Mouse (Mus musculus) brain, adult 2 months (tissue): ENCODE measurements around the gene Emc4.

Experiments
- DNase-seq: peaks from one replicate; pipeline ENCODE4 v3.0.0; 2011; ENCODE audit warnings: low read depth, low spot score

Emc4 gene

DNA sequence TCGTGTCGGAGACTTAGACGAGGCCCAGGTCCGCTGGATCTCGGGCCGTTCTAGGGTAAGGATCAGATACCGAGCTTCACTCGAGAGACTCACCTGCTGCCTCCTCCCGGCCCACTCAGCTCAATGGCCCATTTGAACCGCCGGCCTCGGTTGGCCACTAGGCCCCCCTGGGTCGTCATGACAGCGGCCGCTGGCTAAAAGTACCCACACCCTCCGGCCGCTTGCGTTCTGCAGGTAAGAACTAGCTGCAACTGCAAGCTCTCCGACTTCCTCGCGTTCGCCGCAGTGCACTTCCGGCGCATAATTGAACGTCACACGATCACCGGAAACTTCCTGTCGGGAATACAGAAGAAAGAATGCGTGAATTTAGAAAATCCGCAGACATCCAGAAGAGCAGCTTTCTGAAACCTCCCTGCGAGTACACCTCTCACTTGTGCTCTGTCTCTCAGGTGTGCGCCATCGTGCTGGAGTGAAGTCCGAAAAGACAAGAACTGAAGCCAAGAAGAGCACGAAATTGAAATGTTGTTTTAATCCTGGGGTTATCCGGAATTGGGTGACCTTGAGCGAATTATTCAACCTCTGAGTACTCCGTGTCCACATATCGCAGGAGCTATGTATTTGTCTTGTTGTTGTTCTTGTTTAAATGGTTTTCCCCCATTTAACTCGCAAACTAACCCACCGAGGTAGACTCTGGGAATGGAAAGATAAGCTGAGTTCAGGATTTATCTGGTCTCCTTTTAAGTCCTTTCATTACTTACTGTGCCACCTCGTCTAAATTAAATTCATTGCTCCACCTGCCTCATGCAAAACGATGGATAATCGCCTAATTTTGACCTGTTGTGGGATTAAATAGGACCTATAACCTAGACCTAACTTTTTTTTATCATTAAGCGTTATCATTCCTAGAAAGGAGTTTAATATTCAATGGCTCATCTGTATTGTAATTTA is at the start of gene Emc4:
Emc4 (minus strand) TSS at position 302 of the 948 bp plus-strand sequence.
- peak; percentile 98 for DNase-seq

GRCm38 (mm10) chr2:112407030-112407429 is 39.2 kb upstream of the Emc4 start:
- DNase-seq = no peak

GRCm38 (mm10) chr2:112396649-112397048 is 28.8 kb upstream of the Emc4 start:
- no peak for DNase-seq

DNA sequence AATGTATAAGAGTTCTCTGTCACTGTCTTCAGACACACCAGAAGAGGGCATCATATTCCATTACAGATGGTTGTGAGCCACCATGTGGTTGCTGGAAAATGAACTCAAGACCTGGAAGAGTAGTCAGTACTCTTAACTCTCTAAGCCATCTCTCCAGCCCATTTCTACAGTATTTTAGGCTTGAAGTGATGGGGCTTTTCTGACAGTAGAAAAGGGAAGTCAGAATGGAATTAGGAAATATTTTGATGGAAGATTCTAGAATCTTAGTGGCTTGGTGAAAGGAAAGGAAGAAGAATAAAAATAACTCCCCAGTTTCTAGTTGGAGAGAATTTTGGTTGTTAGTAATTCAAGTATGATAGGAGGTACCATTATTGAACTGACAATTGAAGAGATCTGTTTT is 26.1 kb upstream of the Emc4 start:
- DNase-seq = no peak

GRCm38 (mm10) chr2:112392689-112393088 is 24.9 kb upstream of the Emc4 start:
- no peak for DNase-seq

- no peak for DNase-seq
Observed at GRCm38 (mm10) chr2:112391346-112392000, 23.6 kb upstream of the Emc4 start.

GRCm38 (mm10) chr2:112390843-112391242 is 23.0 kb upstream of the Emc4 start:
- peak; percentile 51 for DNase-seq

DNA sequence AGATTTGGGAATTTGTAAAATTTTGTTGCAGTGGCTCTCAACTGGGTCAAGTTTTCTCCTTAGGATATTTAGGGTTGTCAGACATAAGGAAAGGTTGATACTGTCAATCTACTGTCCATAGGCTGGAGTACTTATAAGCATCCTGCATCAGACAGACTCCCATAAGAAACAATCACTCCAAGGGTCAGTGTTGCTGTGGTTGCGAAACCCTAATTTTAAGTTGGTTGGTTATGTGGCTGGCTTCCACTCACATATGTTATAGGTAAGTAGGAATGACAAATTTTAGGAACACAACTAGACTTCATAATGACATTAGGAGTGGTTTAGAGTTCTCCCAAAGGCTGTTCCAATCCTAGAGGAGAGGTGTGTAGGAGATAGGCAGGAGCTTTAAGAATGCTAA is 13.4 kb upstream of the Emc4 start:
- DNase-seq = no peak

DNA sequence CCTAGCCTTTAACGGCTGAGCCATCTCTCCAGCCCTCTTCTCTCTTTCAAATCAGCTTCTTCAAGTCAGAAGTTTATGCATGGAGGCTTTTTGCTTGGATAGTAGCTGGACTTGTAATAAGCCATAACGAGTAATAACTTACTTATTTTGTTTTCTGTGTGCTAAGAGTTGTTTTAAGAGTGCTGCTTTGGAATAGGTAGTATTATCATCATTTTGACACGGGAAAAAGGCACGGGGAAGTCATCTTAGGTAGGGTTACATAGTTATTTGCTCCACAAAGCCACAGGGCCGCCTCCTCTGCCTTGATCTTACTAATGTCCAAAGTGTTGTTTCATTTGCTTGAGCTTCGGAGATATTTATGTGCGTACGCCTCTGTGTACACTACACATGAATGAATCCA is 12.3 kb upstream of the Emc4 start:
- DNase-seq = no peak

DNA sequence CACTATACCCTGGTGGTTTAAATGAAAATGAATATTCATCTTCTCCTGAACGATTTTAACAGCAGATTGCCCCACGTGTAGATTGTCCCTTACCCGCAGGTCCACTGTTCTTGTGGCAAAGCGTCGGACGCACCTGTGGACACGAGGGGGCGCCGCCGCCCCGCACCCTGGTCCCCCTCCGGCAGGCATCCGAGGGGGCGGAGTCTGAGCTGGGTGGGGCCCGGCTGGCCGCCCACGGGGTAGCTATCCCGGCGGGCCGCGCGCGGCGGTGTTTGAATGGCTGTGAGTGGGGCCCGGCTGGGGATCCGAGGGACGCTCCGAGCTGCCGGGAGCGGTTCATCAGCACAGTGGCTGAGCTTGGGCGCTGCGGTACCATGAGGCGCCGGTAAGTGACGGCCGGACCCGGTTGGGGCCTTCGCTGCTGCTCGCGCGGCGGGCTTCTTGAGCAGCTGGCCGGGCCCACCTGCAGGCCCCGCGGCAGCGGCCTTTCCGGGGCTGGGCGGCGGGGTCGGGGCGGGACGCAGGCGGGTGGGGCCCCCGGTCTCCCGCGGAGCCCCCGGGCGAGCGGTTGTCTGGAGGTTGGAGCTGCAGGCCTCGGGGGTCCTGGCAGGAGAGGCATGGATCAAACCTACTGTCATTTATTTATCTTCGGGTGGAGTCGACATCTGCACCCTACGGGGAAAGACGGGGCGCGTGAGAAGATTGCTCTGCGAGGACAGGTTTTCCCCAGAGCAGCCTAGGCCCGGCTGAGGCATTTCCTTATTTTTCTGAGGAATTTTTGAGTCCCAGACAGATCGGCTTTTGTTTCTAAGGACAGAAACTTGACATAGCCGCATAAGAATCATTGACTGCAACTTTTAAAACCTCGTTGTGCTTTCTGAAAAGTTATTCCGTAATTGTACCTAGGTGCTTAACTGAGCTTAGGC is 11.4 kb upstream of the Emc4 start, which contains the start of gene Katnbl1:
Katnbl1 (plus strand) TSS at position 239 of the 926 bp plus-strand sequence.
- DNase-seq = peak; percentile 95

DNA sequence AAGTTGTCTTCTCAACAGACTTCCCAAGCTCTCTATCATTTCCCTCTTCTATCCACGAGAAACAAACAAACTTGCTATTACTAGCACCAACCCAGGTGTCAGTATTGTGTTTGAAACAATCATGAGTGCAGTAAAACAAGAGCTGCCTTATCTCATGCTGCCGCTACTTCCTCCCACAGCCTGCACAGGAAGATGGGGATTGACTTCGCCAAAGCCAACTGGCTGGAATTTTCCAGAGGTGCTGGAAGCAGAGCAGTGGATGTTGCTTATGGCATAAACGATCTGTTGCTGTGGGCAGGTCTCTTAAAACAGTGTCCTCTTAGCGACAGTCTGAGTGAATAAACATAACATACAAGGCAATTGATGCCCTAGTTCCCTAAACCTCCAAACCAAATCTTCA is 6.8 kb upstream of the Emc4 start:
- DNase-seq = no peak

DNA sequence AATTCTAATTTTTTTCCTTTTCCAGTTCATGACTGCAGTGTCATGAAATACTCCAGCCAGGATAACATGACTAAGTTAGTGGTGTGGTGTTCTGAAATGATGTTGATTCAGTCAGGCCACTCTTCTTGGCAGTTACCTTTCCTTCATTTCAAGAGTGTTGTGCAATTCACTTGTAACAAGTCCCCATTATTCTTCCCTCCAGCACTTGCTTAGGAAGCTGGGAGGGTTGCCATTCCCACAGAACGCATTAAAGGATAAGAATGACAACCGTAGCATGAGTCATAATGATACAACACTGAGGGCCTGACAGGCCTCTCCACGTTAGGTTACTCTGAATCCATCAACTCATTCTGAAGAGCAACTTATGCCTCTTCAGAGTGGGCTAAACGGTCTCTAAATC is 5.3 kb upstream of the Emc4 start:
- no peak for DNase-seq

DNA sequence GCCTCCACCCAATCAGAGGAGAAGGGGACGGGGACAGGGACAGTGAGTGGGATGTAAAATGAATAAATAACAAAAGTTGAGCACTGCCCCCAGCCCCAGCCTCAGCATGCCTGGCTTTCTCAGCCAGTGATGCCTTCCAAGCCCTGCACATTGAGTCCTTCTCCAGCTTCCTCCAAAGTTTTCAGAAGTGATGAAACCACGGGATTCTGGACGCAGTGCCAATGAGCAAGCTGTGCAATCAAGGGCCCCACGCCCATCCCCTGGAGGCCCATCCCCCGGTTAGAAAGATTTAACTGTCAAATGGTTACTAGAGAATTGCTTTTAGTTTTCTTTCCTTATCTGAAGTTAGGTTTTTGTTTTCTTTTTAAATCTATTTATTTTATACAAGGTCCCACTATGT is 2.1 kb upstream of the Emc4 start:
- DNase-seq = no peak

DNA sequence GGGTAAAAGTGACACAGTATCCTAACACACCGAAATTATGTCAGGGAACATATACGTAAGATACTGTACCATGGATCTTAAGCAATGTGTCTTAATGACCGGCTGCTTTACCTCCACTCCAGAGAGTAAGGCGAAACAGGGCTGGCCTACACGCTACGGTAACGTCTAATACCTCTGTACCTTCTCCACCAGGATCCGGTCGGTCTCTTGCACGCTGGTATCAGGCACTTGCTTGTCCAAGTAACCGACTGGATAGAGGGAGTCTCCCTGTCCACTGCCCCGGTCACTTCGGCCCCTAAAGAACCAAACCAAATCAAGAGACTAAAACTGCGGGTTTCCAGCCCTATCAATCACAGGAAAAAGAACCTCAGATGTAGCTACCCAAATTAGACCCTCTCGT is 605 bp downstream of the Emc4 start:
- no peak for DNase-seq

DNA sequence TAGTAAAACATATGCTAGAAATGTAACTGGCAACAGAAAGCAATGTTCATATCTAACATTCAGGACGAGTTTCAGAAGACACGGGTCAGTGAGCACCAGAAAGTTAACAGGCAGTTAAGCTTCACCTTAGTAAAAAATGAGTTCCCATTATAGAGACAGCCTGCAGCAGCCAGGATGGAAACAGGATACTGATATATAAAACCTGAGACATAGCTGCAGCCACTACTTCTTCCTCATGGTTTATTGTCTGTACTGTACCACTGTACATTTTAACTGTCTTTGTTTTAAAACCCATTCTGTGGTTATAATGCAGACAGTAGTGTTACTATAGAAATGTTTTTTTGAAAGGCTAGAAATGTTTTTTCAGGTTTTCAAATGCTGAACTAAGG is 7.1 kb downstream of the Emc4 start:
- no peak for DNase-seq

DNA sequence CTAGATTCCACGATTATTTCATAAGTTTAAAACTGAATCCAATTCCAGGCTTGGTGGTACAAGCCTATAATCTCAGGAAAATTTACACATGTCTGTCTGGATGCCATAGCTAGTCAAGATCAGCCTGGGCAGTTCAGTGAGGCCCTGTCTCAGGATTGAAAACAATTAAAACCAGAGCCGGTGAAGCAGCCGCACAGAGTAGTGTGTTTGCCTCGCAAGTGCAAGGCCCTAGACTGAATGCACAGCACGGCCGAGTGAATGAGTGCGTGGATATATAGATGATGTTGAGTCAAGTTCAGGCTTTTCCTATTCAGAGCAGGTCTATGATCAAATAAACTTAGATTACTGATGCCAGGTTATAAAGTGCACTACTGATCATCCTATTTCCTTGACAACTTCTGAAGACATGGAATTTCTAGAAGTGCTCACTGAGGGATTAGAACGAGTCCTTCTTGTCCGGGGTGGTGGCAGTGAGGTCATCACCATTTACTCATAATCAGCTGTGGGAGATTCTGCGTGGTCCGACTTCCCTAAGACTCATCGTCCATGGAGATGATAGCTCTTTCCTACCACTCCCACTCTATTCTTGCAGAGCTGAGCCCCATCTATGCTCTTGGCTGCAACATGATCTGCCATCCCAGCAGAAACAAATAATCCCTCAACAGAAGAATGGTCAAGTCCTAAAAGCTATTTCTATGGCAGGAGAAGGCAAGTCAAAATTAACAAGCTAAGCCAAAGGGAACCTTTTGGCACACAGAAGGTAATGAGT is 7.6 kb downstream of the Emc4 start:
- DNase-seq = no peak

- peak; percentile 46 for DNase-seq
Observed at GRCm38 (mm10) chr2:112359611-112360010, 8.2 kb downstream of the Emc4 start.

DNA sequence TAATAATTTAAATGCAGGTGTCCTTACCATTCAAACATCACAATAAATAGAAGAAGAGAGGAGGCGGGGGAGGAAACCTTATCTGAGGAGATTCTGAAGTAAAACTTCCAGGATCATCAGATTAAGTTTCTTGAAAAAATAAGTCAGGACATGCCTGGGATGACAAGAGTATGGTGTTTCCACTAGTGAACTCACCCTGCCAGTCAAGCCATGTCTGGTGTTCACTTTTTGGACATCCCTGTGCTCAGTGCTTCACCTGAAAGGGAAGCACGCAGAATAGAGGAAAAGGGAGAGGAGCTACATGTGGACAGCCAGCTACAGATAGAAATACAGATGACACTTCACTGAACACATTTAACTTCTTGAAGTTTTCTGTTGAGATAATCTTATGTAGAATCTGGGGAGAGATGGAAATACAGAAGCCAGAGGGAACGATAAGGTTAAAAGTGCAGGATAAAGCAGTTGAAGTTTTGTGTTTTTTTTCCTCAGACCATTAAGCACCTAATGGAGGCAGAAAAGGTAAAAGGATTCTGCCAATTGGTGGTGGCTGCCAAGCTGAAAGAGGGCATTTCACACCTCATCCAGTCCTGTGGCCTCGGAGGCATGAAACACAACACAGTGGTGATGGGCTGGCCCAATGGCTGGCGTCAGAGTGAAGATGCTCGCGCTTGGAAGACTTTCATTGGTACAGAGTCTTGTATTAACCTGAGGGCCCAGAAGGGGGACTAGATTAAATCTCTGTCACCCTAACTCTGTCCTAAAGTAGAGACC is 14.0 kb downstream of the Emc4 start:
- DNase-seq = no peak

GRCm38 (mm10) chr2:112348246-112348645 is 19.6 kb downstream of the Emc4 start:
- DNase-seq = peak; percentile 15

GRCm38 (mm10) chr2:112341117-112341516 is 26.7 kb downstream of the Emc4 start:
- no peak for DNase-seq
